Mouse (Mus musculus): ENCODE results near the gene Ttc30b. TPM values are rescaled to one million over a fixed set of nuclear protein-coding genes. Genes with fewer than 3 reads are reported as not detected.
A peak's percentile ranks its signal among the peaks of the same experiment; 100 is the strongest.
"Not testable (repeated sequence)": the region's sequence is repeated elsewhere in the genome, so short reads cannot be mapped to it uniquely, and the experiment has no call there.

Gene Ttc30b
- polyA plus RNA-seq, 1 experiment from 2014 or later: 8.0 TPM

DNA sequence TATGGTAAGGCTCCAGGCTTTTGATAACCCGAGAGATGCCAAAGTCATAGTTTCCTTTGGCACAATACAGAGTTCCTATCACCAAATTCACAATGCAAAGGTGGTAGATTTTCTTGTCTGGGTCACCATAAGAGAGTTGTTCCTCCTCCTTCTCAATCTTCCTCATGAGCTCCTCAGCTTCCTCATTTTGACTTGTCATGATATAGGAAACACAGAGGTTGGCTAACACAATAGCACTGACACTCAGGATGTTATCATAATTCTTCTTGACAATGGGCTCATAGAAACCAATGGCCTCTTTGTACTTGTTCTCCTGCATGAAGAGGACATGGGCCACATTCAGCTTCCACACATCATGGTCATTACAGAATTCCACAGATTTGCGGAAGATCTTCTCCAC is 1.7 kb downstream of the Ttc30b start:
- not testable (repeated sequence) for H3K9me3 ChIP-seq (replicated peaks; ENCODE audit: control insufficient read depth, low read length); H3K4me3 ChIP-seq (ENCODE audit: low read depth, low read length); ATAC-seq (replicated peaks; ENCODE audit: insufficient number of reproducible peaks, low FRiP score, low TSS enrichment, low read depth); H3K4me2 ChIP-seq (ENCODE audit: low read depth, low read length); H3K4me1 ChIP-seq (ENCODE audit: control insufficient read depth, insufficient read depth, low read length); H3K27ac ChIP-seq (replicated peaks; ENCODE audit: low read depth, low read length); DNase-seq (ENCODE audit: low spot score); H3K27me3 ChIP-seq (ENCODE audit: control insufficient read depth, insufficient read depth, low read length); H3K36me3 ChIP-seq (replicated peaks; ENCODE audit: control insufficient read depth, insufficient read depth, low read depth, low read length); H3K9ac ChIP-seq (replicated peaks; ENCODE audit: low read length)
- 95% methylated on average over 2 of the region's 2 CpGs for WGBS

- DNase-seq (ENCODE audit: low spot score): peak; percentile 53
- Histone ChIP-seq H3K27ac (replicated peaks; ENCODE audit: low read depth, low read length) (no peak overlapping the region), H3K4me2 (ENCODE audit: low read depth, low read length) (no peak overlapping the region), H3K4me1 (ENCODE audit: control insufficient read depth, insufficient read depth, low read length) (no peaks in the 10 kb centered on the region), H3K9ac (replicated peaks; ENCODE audit: low read length) (no peak overlapping the region), H3K4me3 (ENCODE audit: low read depth, low read length) (no peak overlapping the region), H3K36me3 (replicated peaks; ENCODE audit: control insufficient read depth, insufficient read depth, low read depth, low read length) (no peaks in the 10 kb centered on the region), H3K9me3 (replicated peaks; ENCODE audit: control insufficient read depth, low read length) (no peaks in the 10 kb centered on the region), H3K27me3 (ENCODE audit: control insufficient read depth, insufficient read depth, low read length) (no peaks in the 10 kb centered on the region)
- 29% methylated on average over 7 of the region's 7 CpGs for WGBS
- no peak for ATAC-seq (replicated peaks; ENCODE audit: insufficient number of reproducible peaks, low FRiP score, low TSS enrichment, low read depth)
Measured at GRCm38 (mm10) chr2:75933541-75933940, 4.8 kb downstream of the Ttc30b start.

GRCm38 (mm10) chr2:75930941-75931340 is 7.4 kb downstream of the Ttc30b start:
- Histone ChIP-seq H3K27ac (replicated peaks; ENCODE audit: low read depth, low read length) (no peak overlapping the region), H3K9me3 (replicated peaks; ENCODE audit: control insufficient read depth, low read length) (no peaks in the 10 kb centered on the region), H3K9ac (replicated peaks; ENCODE audit: low read length) (no peak overlapping the region), H3K4me1 (ENCODE audit: control insufficient read depth, insufficient read depth, low read length) (no peaks in the 10 kb centered on the region), H3K4me3 (ENCODE audit: low read depth, low read length) (no peak overlapping the region), H3K27me3 (ENCODE audit: control insufficient read depth, insufficient read depth, low read length) (no peaks in the 10 kb centered on the region), H3K4me2 (ENCODE audit: low read depth, low read length) (no peak overlapping the region), H3K36me3 (replicated peaks; ENCODE audit: control insufficient read depth, insufficient read depth, low read depth, low read length) (no peaks in the 10 kb centered on the region)
- DNase-seq (ENCODE audit: low spot score) (no peak), ATAC-seq (replicated peaks; ENCODE audit: insufficient number of reproducible peaks, low FRiP score, low TSS enrichment, low read depth) (no peak)
- 91% methylated on average over 2 of the region's 2 CpGs for WGBS

GRCm38 (mm10) chr2:75929786-75930444 is 8.5 kb downstream of the Ttc30b start:
- Histone ChIP-seq H3K36me3 (replicated peaks; ENCODE audit: control insufficient read depth, insufficient read depth, low read depth, low read length) (no peaks in the 10 kb centered on the region), H3K4me1 (ENCODE audit: control insufficient read depth, insufficient read depth, low read length) (no peaks in the 10 kb centered on the region), H3K4me2 (ENCODE audit: low read depth, low read length) (no peak overlapping the region), H3K9ac (replicated peaks; ENCODE audit: low read length) (no peak overlapping the region), H3K27me3 (ENCODE audit: control insufficient read depth, insufficient read depth, low read length) (no peaks in the 10 kb centered on the region), H3K27ac (replicated peaks; ENCODE audit: low read depth, low read length) (no peak overlapping the region), H3K9me3 (replicated peaks; ENCODE audit: control insufficient read depth, low read length) (no peaks in the 10 kb centered on the region), H3K4me3 (ENCODE audit: low read depth, low read length) (no peak overlapping the region)
- WGBS: 89% methylated on average over 6 of the region's 6 CpGs
- DNase-seq (ENCODE audit: low spot score): no peak
- no peak for ATAC-seq (replicated peaks; ENCODE audit: insufficient number of reproducible peaks, low FRiP score, low TSS enrichment, low read depth)

GRCm38 (mm10) chr2:75929141-75929540 is 9.2 kb downstream of the Ttc30b start:
- ATAC-seq (replicated peaks; ENCODE audit: insufficient number of reproducible peaks, low FRiP score, low TSS enrichment, low read depth) (no peak), DNase-seq (ENCODE audit: low spot score) (no peak)
- 97% methylated on average over 2 of the region's 2 CpGs for WGBS
- Histone ChIP-seq H3K4me3 (ENCODE audit: low read depth, low read length) (no peak overlapping the region), H3K4me1 (ENCODE audit: control insufficient read depth, insufficient read depth, low read length) (no peaks in the 10 kb centered on the region), H3K9me3 (replicated peaks; ENCODE audit: control insufficient read depth, low read length) (no peaks in the 10 kb centered on the region), H3K27ac (replicated peaks; ENCODE audit: low read depth, low read length) (no peak overlapping the region), H3K36me3 (replicated peaks; ENCODE audit: control insufficient read depth, insufficient read depth, low read depth, low read length) (no peaks in the 10 kb centered on the region), H3K27me3 (ENCODE audit: control insufficient read depth, insufficient read depth, low read length) (no peaks in the 10 kb centered on the region), H3K9ac (replicated peaks; ENCODE audit: low read length) (no peak overlapping the region), H3K4me2 (ENCODE audit: low read depth, low read length) (no peak overlapping the region)

DNA sequence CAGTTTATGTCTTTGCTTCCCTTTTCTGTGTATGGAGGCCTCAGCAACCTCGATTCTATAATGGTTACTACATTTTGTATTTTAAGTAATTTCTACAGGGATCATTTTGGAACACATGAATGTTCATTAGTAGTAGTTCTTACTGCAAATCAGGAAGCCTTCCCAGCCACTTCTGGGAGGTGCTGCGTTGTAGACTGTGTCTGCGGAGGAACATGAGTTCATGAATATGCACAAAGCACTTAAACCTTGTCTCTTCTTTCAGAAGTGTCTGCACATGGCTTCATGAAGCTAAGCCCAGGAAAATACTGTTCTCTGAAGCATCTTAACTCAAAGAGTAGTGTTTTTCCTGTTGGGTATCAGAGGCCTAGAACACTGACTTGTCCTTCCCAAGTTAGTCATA is 10.4 kb downstream of the Ttc30b start:
- DNase-seq (ENCODE audit: low spot score): no peak
- H3K36me3 ChIP-seq (replicated peaks; ENCODE audit: control insufficient read depth, insufficient read depth, low read depth, low read length): no peaks in the 10 kb centered on the region
- H3K4me2 ChIP-seq (ENCODE audit: low read depth, low read length): no peak overlapping the region
- no peak overlapping the region for H3K27ac ChIP-seq (replicated peaks; ENCODE audit: low read depth, low read length)
- H3K4me3 ChIP-seq (ENCODE audit: low read depth, low read length): no peak overlapping the region
- no peaks in the 10 kb centered on the region for H3K27me3 ChIP-seq (ENCODE audit: control insufficient read depth, insufficient read depth, low read length)
- no peaks in the 10 kb centered on the region for H3K4me1 ChIP-seq (ENCODE audit: control insufficient read depth, insufficient read depth, low read length)
- no peaks in the 10 kb centered on the region for H3K9me3 ChIP-seq (replicated peaks; ENCODE audit: control insufficient read depth, low read length)
- no peak for ATAC-seq (replicated peaks; ENCODE audit: insufficient number of reproducible peaks, low FRiP score, low TSS enrichment, low read depth)
- WGBS: 86% methylated on average over 3 of the region's 3 CpGs
- no peak overlapping the region for H3K9ac ChIP-seq (replicated peaks; ENCODE audit: low read length)

DNA sequence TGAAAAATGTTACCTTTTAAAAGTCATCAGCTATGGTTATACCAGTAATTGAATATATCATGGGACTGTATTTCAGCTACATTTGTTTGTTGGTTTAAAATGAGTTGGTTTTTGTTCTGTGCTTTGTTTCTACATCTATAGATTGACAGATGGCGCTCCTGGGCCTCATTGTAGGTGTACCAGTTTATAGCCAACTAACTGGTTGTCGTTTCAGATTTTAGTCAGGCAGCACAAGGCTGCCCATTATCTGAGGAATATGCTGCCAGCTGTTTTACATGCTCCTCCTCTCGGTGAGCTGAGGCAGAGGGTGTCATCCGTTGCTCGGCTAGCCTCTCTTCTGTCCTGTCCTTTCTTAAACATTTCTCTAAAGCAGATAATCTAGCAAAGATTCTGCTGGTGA is 12.3 kb downstream of the Ttc30b start:
- Histone ChIP-seq H3K9ac (replicated peaks; ENCODE audit: low read length) (no peak overlapping the region), H3K4me1 (ENCODE audit: control insufficient read depth, insufficient read depth, low read length) (no peaks in the 10 kb centered on the region), H3K9me3 (replicated peaks; ENCODE audit: control insufficient read depth, low read length) (no peaks in the 10 kb centered on the region), H3K27me3 (ENCODE audit: control insufficient read depth, insufficient read depth, low read length) (no peaks in the 10 kb centered on the region), H3K4me3 (ENCODE audit: low read depth, low read length) (no peak overlapping the region), H3K27ac (replicated peaks; ENCODE audit: low read depth, low read length) (no peak overlapping the region), H3K4me2 (ENCODE audit: low read depth, low read length) (no peak overlapping the region), H3K36me3 (replicated peaks; ENCODE audit: control insufficient read depth, insufficient read depth, low read depth, low read length) (no peaks in the 10 kb centered on the region)
- no peak for ATAC-seq (replicated peaks; ENCODE audit: insufficient number of reproducible peaks, low FRiP score, low TSS enrichment, low read depth)
- WGBS: 87% methylated on average over 5 of the region's 5 CpGs
- no peak for DNase-seq (ENCODE audit: low spot score)

GRCm38 (mm10) chr2:75923807-75924340 is 14.5 kb downstream of the Ttc30b start:
- no peak for ATAC-seq (replicated peaks; ENCODE audit: insufficient number of reproducible peaks, low FRiP score, low TSS enrichment, low read depth)
- no peak overlapping the region for H3K9ac ChIP-seq (replicated peaks; ENCODE audit: low read length)
- no peaks in the 10 kb centered on the region for H3K4me1 ChIP-seq (ENCODE audit: control insufficient read depth, insufficient read depth, low read length)
- no peak overlapping the region for H3K4me2 ChIP-seq (ENCODE audit: low read depth, low read length)
- WGBS: 83% methylated on average over 4 of the region's 4 CpGs
- H3K27me3 ChIP-seq (ENCODE audit: control insufficient read depth, insufficient read depth, low read length): no peaks in the 10 kb centered on the region
- no peak overlapping the region for H3K4me3 ChIP-seq (ENCODE audit: low read depth, low read length)
- DNase-seq (ENCODE audit: low spot score): no peak
- H3K36me3 ChIP-seq (replicated peaks; ENCODE audit: control insufficient read depth, insufficient read depth, low read depth, low read length): no peaks in the 10 kb centered on the region
- H3K27ac ChIP-seq (replicated peaks; ENCODE audit: low read depth, low read length): no peak overlapping the region
- no peaks in the 10 kb centered on the region for H3K9me3 ChIP-seq (replicated peaks; ENCODE audit: control insufficient read depth, low read length)
